Mouse (Mus musculus): Measurements from ENCODE around the gene Fbxw7.
"Not testable (repeated sequence)": the region's sequence is repeated elsewhere in the genome, so short reads cannot be mapped to it uniquely, and the experiment has no call there.

Fbxw7 gene

GRCm38 (mm10) chr3:84843594-84843993, 28.5 kb downstream of the Fbxw7 start:
- Histone ChIP-seq H3K36me3 (ENCODE audit: control insufficient read depth, insufficient read depth, low read length, poor library complexity, severe bottlenecking) (peaks cover 2% of the 10 kb centered on the region; the same call in 1 of the 2 replicates), H3K27me3 (ENCODE audit: control insufficient read depth, insufficient read depth, low read length, poor library complexity, severe bottlenecking) (no peaks in the 10 kb centered on the region)
- peak; percentile 79 for DNase-seq (ENCODE audit: low read depth, low spot score)

DNA sequence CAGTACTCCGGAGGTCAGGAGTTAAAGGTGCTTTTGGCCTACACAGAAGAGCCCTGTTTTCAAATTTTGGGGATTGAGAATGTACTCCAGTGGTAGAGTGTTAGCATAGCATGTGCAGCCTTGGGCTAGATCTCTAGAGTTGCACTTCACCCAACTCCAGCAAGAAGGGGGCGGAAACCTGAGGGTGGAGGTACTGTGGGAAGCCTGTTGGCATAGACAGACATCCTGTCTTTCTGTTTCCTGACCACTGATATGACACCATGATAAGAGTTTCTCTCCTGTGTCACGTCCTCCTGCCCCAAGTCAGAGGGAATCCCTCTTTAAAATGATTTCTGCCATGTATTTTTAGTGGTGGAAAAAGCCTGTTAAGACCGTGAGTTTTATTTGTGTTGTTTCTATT, 33.7 kb downstream of the Fbxw7 start:
- H3K36me3 ChIP-seq (ENCODE audit: control insufficient read depth, insufficient read depth, low read length, poor library complexity, severe bottlenecking) = peaks cover 2% of the 10 kb centered on the region; the same call in 1 of the 2 replicates
- H3K27me3 ChIP-seq (ENCODE audit: control insufficient read depth, insufficient read depth, low read length, poor library complexity, severe bottlenecking) = no peaks in the 10 kb centered on the region
- DNase-seq (ENCODE audit: low read depth, low spot score) = no peak

GRCm38 (mm10) chr3:84850418-84850817, 35.4 kb downstream of the Fbxw7 start:
- no peaks in the 10 kb centered on the region for H3K36me3 ChIP-seq (ENCODE audit: control insufficient read depth, insufficient read depth, low read length, poor library complexity, severe bottlenecking)
- H3K27me3 ChIP-seq (ENCODE audit: control insufficient read depth, insufficient read depth, low read length, poor library complexity, severe bottlenecking) = no peaks in the 10 kb centered on the region
- no peak for DNase-seq (ENCODE audit: low read depth, low spot score)

- DNase-seq (ENCODE audit: low read depth, low spot score) = no peak
- Histone ChIP-seq H3K36me3 (ENCODE audit: control insufficient read depth, insufficient read depth, low read length, poor library complexity, severe bottlenecking) (no peaks in the 10 kb centered on the region), H3K27me3 (ENCODE audit: control insufficient read depth, insufficient read depth, low read length, poor library complexity, severe bottlenecking) (no peaks in the 10 kb centered on the region)
These were observed 36.7 kb downstream of the Fbxw7 start for GRCm38 (mm10) chr3:84851801-84852200.

DNA sequence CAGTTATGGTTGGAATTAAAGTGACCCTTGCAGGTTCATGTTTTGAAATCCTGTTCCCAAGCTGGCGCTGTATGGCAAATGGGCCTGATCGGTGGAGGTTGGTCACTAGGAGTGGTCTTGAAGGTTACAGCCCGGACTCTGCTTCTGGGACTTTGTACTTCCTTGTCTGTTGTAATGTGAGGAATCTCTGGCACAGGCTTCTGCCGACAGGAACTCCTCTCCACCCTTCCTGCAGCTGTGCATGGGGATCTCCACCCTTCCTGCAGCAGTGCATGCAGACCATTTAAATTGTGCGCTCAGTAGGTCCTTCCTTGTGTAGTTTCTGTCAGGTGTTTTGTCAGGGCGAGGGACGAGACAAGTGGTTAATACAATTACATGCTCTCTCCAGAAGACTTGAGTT, 37.8 kb downstream of the Fbxw7 start:
- DNase-seq (ENCODE audit: low read depth, low spot score) = no peak
- H3K36me3 ChIP-seq (ENCODE audit: control insufficient read depth, insufficient read depth, low read length, poor library complexity, severe bottlenecking) = no peaks in the 10 kb centered on the region
- no peaks in the 10 kb centered on the region for H3K27me3 ChIP-seq (ENCODE audit: control insufficient read depth, insufficient read depth, low read length, poor library complexity, severe bottlenecking)

DNA sequence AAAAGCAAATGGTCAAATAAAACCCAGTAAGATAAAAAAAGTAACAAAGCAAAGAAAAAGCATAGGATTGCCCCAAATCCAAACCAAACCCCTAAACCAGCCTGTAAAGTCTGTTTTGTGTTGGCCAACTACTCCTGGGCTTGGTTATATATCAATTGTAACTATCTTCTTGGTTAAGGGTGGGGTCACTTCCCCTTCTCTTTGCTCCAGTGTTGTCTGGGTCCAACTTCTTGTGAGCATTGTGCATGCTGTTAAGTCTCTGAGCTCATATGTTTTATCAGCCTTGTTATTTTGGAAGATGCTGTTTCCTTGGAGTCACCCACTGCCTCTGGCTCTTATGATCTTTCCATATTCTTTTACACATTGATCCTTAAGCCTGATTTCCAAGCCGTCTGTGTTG, 39.4 kb downstream of the Fbxw7 start:
- no peaks in the 10 kb centered on the region for H3K36me3 ChIP-seq (ENCODE audit: control insufficient read depth, insufficient read depth, low read length, poor library complexity, severe bottlenecking)
- no peak for DNase-seq (ENCODE audit: low read depth, low spot score)
- no peaks in the 10 kb centered on the region for H3K27me3 ChIP-seq (ENCODE audit: control insufficient read depth, insufficient read depth, low read length, poor library complexity, severe bottlenecking)

- Histone ChIP-seq H3K36me3 (ENCODE audit: control insufficient read depth, insufficient read depth, low read length, poor library complexity, severe bottlenecking) (no peaks in the 10 kb centered on the region), H3K27me3 (ENCODE audit: control insufficient read depth, insufficient read depth, low read length, poor library complexity, severe bottlenecking) (no peaks in the 10 kb centered on the region)
- DNase-seq (ENCODE audit: low read depth, low spot score) = no peak
These were observed 45.6 kb downstream of the Fbxw7 start for GRCm38 (mm10) chr3:84860669-84861068.

GRCm38 (mm10) chr3:84861817-84862216, 46.7 kb downstream of the Fbxw7 start:
- not testable (repeated sequence) for H3K36me3 ChIP-seq (ENCODE audit: control insufficient read depth, insufficient read depth, low read length, poor library complexity, severe bottlenecking); H3K27me3 ChIP-seq (ENCODE audit: control insufficient read depth, insufficient read depth, low read length, poor library complexity, severe bottlenecking)
- peak; percentile 32 for DNase-seq (ENCODE audit: low read depth, low spot score)

DNA sequence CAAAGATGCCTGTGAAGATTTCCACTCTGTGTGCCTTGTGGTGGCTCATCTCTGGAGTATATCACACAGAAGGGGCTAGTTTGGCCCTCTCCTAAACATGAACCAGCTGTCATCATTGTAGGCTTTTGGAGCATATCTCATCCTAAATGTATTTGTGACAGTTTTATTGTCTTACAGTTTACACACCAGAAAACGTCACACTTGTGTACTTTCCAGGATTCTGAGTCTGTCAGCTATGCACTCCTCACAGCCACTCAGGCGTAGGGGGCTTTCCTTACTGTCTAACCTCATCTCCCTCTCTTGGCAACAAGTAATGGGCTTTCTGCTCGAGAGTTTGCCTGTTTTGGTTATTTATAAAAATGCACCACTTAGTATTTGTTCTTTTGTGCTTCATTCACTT, 50.6 kb downstream of the Fbxw7 start:
- no peaks in the 10 kb centered on the region for H3K27me3 ChIP-seq (ENCODE audit: control insufficient read depth, insufficient read depth, low read length, poor library complexity, severe bottlenecking)
- no peak for DNase-seq (ENCODE audit: low read depth, low spot score)
- H3K36me3 ChIP-seq (ENCODE audit: control insufficient read depth, insufficient read depth, low read length, poor library complexity, severe bottlenecking) = no peaks in the 10 kb centered on the region

DNA sequence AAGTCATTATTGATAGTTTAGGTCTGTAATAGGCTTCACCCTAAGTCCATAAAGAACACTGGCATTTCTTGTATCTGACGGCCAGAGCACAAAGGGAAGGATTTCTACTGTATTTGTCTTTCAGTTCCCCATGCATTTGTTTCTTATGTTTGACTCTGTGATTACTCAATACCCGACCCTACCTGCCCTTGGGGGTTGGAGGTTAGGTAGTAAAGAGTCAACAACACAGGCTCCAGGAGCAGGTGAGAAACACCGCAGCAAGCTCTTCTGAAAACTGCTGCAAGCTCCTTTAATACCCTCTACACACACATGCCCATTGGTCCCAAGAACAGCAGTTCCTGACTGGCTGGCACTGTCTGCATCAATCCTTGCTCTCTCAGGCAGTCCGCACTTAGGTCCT, 51.8 kb downstream of the Fbxw7 start:
- no peak for DNase-seq (ENCODE audit: low read depth, low spot score)
- no peaks in the 10 kb centered on the region for H3K27me3 ChIP-seq (ENCODE audit: control insufficient read depth, insufficient read depth, low read length, poor library complexity, severe bottlenecking)

GRCm38 (mm10) chr3:84867434-84867975, 52.4 kb downstream of the Fbxw7 start:
- no peaks in the 10 kb centered on the region for H3K27me3 ChIP-seq (ENCODE audit: control insufficient read depth, insufficient read depth, low read length, poor library complexity, severe bottlenecking)
- DNase-seq (ENCODE audit: low read depth, low spot score) = no peak

More for the DNA sequence above, 51.8 kb downstream of the Fbxw7 start:
- H3K36me3 ChIP-seq (ENCODE audit: control insufficient read depth, insufficient read depth, low read length, poor library complexity, severe bottlenecking) = no peaks in the 10 kb centered on the region

DNA sequence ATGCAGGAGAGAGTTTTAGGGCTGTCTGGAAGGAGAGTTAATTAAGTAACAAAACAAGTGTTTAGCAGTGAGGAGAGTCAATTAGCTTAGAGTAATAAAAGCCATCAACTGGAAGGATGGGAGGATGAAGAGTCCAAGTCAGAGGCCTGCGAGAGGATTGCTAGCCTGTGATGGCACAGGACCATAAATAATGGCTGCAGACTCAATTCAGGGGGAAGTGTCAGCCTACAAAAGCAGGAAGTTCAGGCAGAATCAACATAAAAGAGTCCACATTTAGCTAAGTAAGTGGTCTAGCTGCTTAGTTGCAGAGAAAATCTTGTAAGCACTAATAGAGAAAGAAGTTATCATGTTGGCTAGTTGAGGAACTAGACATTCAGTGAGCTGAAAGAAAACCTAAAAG, 52.9 kb downstream of the Fbxw7 start:
- Histone ChIP-seq H3K36me3 (ENCODE audit: control insufficient read depth, insufficient read depth, low read length, poor library complexity, severe bottlenecking) (no peaks in the 10 kb centered on the region), H3K27me3 (ENCODE audit: control insufficient read depth, insufficient read depth, low read length, poor library complexity, severe bottlenecking) (no peaks in the 10 kb centered on the region)
- no peak for DNase-seq (ENCODE audit: low read depth, low spot score)

More at GRCm38 (mm10) chr3:84867434-84867975, 52.4 kb downstream of the Fbxw7 start:
- no peaks in the 10 kb centered on the region for H3K36me3 ChIP-seq (ENCODE audit: control insufficient read depth, insufficient read depth, low read length, poor library complexity, severe bottlenecking)

- H3K27me3 ChIP-seq (ENCODE audit: control insufficient read depth, insufficient read depth, low read length, poor library complexity, severe bottlenecking) = no peaks in the 10 kb centered on the region
- DNase-seq (ENCODE audit: low read depth, low spot score) = no peak
- no peaks in the 10 kb centered on the region for H3K36me3 ChIP-seq (ENCODE audit: control insufficient read depth, insufficient read depth, low read length, poor library complexity, severe bottlenecking)
These were observed 55.1 kb downstream of the Fbxw7 start for GRCm38 (mm10) chr3:84870126-84870525.

DNA sequence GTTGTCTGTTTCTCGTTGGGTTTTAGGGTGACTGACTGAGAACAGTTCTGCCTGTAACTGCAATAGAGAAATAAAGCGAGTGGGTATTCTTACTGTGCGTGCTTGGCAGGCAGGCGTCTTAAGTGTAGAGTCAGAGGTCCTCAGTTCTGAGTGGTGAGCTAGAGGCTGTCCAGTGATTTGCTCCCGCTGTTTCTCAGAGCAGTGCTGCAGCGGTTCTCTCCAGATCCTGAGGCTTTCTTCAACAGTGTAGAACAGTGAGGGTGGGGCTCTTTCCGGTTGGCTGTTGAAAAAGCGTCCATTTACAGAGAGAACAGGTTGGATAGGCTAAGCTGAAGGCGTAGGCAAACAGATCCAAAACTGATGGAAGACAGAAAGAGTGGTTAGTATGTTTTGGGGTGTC, 60.2 kb downstream of the Fbxw7 start:
- no peak for DNase-seq (ENCODE audit: low read depth, low spot score)
- Histone ChIP-seq H3K27me3 (ENCODE audit: control insufficient read depth, insufficient read depth, low read length, poor library complexity, severe bottlenecking) (no peaks in the 10 kb centered on the region), H3K36me3 (ENCODE audit: control insufficient read depth, insufficient read depth, low read length, poor library complexity, severe bottlenecking) (no peaks in the 10 kb centered on the region)

- Histone ChIP-seq H3K27me3 (ENCODE audit: control insufficient read depth, insufficient read depth, low read length, poor library complexity, severe bottlenecking) (no peaks in the 10 kb centered on the region), H3K36me3 (ENCODE audit: control insufficient read depth, insufficient read depth, low read length, poor library complexity, severe bottlenecking) (no peaks in the 10 kb centered on the region)
- DNase-seq (ENCODE audit: low read depth, low spot score) = no peak
These were observed 61.1 kb downstream of the Fbxw7 start for GRCm38 (mm10) chr3:84876211-84876610.

GRCm38 (mm10) chr3:84883817-84884483, 68.9 kb downstream of the Fbxw7 start:
- H3K27me3 ChIP-seq (ENCODE audit: control insufficient read depth, insufficient read depth, low read length, poor library complexity, severe bottlenecking) = no peaks in the 10 kb centered on the region
- H3K36me3 ChIP-seq (ENCODE audit: control insufficient read depth, insufficient read depth, low read length, poor library complexity, severe bottlenecking) = no peaks in the 10 kb centered on the region
- peak; percentile 67 for DNase-seq (ENCODE audit: low read depth, low spot score)
